Mouse (Mus musculus): ENCODE data around the gene Ins2. TPM values are rescaled to one million over a fixed set of nuclear protein-coding genes. Genes with fewer than 3 reads are reported as not detected.
A peak's percentile ranks its signal among the peaks of the same experiment; 100 is the strongest.

The Ins2 gene
- not detected for total RNA-seq (2021)

DNA sequence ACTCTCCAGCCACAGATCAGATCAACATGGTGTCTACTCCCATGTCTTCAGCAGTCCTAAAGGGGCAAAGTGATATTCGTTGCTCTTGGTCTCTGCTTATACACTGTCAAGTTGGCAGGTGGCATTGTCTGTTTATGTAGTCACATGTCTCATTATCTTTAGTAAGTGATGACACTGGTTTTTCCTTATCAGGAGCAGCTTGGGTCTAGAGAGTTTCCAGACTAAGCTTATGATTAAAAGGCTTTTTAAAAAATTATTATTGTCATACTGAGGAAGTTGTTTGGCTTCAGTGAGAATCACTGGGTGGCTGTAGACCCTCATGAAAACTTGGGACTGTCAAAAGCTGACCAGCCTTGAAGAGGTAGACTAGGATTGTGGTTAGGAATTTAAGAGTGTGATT, at the start of gene Ins2:
Gene Ins2, minus strand, starts transcription at position 101 of the 400 bp plus-strand sequence.
- DNase-seq (ENCODE audit: extremely low spot score in 1 of 2, low spot score in 1 of 2) = no peak

DNA sequence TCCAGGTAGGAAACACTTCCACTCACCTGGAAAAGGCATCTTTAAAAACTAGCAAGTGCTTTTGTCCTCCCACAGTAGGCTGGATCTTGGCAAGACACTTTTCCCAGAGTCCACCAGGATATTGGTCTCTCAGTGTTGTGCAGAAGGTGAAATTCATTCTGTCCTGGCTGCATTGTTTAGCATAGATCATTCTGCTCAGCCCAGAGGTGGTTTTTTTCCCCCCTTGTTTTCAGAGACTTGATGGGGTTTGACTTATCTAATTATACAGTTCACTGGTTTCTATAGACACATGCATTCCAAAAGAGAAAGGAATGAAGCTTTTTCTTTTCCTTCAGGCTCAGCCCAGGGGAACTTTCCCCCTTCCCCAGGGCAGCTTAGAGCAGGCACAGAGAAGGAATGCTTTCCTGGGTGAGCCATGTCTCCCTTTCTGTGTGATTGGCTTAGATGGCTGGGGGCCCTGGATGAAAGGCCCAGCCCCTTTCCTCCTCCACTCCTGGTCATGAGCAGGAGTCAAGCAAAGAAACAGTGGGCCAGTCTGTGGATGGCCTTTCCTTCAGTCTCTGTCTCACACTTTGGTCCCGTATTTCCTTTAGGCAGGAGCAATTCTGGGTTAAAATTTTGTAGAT, 49.6 kb upstream of the Ins2 start:
- DNase-seq (ENCODE audit: extremely low spot score in 1 of 2, low spot score in 1 of 2) = no peak

DNA sequence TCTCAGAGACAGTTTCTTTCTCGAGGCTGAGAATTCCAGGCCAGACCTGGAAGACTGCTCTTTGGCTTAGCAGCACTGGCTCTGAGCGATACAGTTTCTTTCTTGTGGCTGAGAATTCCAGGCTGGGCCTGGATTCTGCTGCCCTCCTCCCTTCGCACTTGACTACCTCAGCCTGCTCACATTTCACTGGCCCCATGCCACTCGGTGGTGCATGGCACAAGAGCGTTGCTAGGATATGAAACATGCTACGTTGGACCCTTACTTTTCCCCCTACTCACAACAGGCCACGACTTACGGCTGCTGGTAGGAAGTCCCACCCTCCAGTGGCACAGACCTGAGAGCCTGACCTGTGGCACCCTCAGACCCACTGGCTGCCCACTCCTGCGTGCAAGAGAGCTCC, 46.5 kb upstream of the Ins2 start:
- no peak for DNase-seq (ENCODE audit: extremely low spot score in 1 of 2, low spot score in 1 of 2)

DNA sequence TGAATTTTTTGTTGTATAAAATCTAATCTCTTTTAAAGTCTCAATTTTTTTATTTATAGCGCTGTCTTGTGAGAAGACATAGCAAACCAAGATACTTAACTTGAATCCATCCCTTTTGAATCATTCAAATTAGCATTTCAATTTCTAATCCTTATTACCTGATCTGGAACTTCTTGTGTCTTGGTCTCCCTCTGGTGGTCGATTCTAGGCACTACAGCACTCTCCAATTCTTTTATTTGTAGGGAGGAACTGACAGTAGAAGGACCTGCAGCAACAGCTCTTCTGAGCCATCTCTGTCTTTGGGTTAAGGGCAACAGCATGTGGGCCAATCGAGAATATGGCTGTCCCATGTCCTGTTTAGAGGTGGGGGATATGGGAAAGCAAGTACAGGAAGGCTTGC, 5.4 kb downstream of the Ins2 start:
- DNase-seq (ENCODE audit: extremely low spot score in 1 of 2, low spot score in 1 of 2) = peak; percentile 9 to 33

DNA sequence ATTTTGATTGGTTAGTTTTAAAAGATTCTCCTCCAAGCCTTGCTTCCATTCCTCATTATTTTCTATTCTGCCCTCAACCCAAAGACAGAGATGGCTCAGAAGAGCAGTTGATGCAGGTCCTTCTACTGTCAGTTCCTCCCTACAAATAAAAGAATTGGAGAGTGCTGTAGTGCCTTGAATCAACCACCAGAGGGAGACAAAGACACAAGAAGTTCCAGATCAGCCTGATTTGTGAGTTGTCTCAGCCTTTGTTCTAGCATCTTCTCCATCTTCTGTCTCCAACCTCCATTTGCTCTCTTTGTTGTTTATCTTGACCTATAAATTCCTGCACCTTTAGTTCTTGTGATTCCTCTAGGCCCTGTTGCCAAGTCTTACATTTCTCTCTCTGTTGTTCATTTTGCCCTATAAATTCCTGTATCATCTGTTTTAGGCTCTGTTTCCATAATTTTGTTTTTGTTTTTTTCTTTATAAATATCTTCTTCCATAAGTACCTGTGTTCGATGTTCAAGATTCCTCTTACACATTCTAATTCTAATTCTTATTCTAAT, 6.2 kb downstream of the Ins2 start:
- peak in 1 of 2 experiments; percentile 16 for DNase-seq (ENCODE audit: extremely low spot score in 1 of 2, low spot score in 1 of 2)

DNA sequence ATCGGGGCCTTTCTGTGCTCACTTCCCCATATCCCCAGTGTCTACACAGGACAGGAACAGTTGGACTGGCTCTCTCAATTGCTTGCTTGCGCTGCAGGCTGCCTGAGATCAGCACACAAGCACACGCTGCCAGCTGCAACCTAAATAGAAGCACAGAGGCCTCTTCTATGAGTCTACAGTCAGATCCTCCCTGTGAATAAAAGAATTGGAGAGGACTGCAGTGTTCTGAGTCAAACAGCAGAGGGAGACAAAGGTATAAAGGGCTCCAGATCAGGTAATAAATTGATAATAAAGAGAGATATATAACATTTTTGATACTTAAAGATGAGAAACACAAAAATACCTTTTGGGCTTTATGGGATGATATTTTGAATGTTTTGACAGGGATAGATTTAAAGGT, 17.2 kb downstream of the Ins2 start:
- DNase-seq (ENCODE audit: extremely low spot score in 1 of 2, low spot score in 1 of 2) = peak in 1 of 2 experiments; percentile 4

DNA sequence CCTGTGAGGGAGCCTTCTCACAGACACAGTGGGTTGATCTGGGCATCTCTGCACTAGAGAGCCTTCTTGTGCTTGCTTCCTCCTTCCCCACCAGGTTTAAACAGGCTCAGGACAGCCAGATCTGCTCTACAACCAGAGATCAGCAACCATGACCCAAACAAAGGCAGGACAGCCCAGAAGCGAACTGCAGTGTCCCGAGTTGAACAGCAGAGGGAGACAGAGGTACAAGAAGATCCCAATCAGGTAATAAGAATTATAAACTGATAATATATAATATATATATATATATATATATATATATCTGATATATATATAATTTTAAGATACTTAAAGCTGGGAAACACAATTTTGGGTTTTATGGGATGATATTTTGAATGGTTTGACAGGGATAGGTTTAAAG, 22.5 kb downstream of the Ins2 start:
- peak in 1 of 2 experiments; percentile 35 for DNase-seq (ENCODE audit: extremely low spot score in 1 of 2, low spot score in 1 of 2)

DNA sequence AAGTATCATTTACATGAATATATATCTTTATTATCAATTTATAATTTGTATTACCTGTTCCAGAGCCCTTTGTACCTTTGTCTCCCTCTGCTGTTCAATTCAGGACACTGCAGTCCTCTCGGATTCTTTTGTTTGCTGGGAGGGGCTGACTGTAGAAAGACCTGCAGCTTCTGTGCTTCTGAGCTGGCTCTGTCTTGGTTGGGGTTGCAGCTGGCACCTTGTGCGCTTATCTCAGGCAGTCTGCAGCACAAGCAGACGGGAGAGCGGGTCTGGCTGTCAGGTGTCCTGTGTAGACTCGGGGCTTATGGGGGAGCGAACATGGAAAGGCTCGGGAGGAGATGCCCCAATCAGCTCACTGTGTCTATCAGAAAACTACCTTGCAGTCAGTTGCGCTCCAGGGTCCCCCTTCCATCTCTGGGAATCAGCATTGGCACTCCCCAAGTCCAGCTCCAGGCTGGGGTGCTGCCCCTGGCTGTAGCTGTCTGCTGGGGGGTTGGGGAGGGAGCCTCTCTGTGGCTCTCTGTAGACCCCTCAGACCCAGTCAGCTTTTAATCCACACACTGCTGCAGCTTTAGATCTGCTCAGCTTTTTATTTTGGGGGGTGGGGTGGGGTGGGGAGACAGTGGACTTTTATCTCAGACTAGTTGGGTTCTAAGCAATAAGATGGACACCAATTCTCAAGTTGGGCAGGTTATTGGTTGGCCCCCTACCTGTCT, 28.2 kb downstream of the Ins2 start:
- peak; percentile 37 to 56 for DNase-seq (ENCODE audit: extremely low spot score in 1 of 2, low spot score in 1 of 2)

DNA sequence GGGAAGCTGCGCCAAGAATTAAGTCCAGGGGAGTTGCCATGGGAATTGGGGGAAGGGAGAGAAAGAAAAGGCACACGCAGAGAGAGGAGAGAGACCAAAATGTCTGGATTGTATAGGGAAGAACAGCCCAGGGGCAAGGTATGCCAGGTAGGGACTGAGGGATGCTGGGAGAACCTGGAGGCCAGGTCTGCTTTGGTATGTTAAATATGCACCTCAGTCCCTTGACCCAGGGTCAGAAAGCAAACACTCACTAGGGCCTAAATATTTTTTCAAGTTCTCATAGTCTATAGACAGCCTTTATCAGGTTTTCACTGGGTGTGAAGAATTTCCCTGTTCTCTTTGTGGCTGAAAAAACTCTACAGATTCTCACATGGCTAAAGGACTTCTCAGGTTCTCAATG, 36.3 kb downstream of the Ins2 start:
- no peak for DNase-seq (ENCODE audit: extremely low spot score in 1 of 2, low spot score in 1 of 2)

DNA sequence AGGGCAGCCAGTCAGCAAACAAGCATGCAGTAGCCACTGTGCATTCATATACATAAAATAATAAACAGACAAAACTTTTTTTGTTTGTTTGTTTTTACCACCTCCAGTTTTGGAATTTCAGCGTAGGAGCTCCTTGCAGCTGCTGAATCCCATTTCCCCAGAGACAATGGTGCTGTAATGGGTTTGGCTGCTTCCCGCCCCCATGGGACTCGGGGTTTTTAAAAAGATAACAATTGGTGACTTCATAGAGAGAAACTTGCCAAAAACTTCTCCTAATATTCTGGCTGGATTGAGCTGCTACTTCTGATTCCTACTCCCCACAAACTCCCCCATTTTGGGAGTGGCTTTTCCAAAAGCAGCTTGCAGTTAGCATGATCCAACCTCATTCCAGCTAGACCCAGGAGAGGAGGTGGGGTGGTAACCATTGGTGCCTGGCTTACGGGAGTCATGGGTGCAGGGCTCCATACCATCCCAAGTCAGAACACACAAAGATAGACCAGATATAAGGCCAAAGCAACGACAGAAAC, 43.8 kb downstream of the Ins2 start:
- no peak for DNase-seq (ENCODE audit: extremely low spot score in 1 of 2, low spot score in 1 of 2)

DNA sequence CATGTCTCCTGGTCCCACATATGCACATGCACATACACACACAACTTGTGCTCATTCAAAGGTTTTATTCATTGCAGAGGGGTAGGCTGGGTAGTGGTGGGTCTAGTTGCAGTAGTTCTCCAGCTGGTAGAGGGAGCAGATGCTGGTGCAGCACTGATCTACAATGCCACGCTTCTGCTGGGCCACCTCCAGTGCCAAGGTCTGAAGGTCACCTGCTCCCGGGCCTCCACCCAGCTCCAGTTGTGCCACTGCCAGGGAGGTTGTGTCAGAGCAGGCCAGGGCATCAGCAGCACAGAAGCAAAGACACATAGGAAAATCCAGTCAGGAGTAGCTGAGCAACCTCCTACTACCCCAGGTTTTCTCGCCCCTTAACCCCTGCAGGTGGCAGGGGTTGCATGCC, 64.6 kb downstream of the Ins2 start:
- no peak for DNase-seq (ENCODE audit: extremely low spot score in 1 of 2, low spot score in 1 of 2)

DNA sequence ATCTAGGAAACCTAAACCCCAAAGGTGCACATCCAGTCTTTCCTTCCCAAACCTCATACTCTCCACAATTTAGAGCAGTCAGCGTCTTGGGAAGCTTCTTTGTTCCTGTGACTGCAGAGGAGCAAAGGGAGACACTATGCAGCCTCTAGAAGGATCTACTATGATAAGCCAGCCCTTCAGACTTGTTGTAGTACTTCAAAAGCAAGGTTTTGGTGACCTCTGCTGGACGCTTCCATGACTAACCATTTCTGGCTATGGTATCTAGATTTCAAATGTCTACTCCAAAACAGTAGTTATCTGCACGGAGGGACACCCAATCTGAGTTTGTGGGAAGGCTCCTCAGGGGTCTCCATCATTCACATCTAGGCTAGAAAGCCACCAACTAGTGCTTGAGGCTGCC, 67.5 kb downstream of the Ins2 start:
- DNase-seq (ENCODE audit: extremely low spot score in 1 of 2, low spot score in 1 of 2) = peak in 1 of 2 experiments; percentile 69

DNA sequence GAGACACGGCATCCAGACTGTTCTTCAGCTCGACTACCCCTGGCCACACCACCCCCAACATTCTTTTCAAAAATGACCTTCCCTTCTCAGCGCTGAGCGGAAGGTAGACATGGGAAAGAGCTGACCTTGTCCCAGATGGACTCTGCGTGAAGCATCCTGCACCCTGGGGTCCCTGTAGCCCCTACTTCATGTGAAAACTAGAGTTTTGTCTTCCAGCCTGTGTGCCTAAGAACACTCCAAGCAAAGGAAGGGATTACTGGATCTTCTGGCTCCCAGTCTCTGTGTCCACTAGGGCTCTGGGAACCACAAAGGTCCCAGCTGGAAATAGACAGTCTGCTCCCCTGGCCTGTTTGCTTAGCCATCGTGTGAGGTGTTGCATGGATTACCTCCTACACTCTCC, 68.0 kb downstream of the Ins2 start:
- no peak for DNase-seq (ENCODE audit: extremely low spot score in 1 of 2, low spot score in 1 of 2)

DNA sequence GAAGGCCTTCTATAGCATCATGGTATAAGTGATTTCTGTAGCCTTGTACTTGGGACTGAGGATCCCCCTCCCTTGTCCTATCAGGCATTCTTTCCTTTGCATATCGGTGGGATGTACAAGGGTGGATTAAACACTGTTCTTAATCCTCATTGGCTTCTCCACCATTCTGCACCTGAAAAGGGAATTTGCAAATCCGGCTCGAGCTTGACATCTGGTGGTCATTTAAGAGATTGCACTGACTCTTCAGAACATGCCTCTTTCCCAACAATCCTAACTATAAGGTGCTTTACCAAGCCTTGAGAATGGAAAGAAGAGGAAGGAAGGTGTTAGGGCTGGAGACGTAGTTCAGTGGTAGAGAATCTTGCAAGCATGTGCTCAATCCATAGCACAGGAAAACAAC, 71.1 kb downstream of the Ins2 start:
- peak; percentile 53 to 74 for DNase-seq (ENCODE audit: extremely low spot score in 1 of 2, low spot score in 1 of 2)

DNA sequence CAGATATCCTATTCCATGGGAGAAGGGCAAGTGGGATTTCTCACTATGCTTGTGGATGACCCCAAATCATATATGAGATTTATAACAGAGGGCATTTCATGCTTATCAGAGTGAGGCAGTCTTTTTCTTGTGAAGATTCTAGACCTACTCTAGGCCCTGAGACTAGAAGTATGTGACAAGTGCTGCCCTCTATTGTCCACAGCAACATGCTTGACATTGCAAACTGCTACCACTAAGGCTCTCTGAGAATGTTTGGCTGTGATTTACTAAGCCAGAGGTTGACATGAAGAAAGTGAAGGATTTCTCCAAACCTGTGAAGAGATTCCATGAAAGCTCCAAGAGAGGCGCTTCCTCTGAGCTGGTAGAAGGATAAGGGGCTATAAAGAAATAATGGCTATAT, 72.1 kb downstream of the Ins2 start:
- no peak for DNase-seq (ENCODE audit: extremely low spot score in 1 of 2, low spot score in 1 of 2)

DNA sequence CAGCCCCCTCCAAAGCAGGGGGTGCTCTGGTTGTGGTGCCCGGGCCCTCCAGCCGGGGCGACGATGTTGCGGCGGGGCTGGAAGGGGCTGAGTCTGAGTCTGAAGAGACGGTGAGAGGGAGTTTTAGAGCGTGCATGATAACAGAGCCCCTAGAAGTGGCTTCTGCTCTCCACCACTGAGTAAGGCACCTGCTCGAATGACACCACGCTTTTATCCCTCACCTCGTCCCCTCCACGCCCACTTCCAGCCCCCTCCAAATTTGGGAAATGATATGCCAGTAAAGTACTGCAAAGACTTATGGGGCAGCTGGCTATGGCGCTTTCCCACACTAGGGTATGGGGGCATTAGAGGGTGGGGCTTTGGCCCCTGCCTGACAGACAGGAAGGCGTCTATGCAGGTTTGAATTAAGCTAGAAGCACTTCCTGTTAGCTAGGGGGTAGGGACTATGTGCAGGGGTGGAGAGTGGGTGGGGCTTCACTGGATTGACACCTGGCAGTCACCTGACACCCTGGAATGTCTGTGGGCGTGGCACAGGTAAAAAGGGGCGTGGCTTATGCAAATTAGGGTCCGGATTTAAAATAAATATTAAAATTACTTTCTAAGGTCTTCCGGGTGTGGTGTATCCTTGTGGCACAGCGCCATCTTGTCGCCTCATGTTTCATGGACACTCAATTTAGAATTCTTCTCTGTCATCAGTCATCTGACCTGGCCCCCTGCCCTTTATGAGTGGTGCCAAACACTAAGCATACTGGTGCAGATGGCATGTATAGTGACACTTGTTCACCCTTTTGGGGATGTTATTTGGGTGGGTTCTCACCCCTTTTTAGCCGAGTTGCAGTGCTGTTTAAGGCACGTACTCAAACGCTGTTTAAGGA, 73.2 kb downstream of the Ins2 start, which contains the start of gene Gm49394:
Gene Gm49394, minus strand, starts transcription at position 192 of the 875 bp plus-strand sequence.
- DNase-seq (ENCODE audit: extremely low spot score in 1 of 2, low spot score in 1 of 2) = no peak

DNA sequence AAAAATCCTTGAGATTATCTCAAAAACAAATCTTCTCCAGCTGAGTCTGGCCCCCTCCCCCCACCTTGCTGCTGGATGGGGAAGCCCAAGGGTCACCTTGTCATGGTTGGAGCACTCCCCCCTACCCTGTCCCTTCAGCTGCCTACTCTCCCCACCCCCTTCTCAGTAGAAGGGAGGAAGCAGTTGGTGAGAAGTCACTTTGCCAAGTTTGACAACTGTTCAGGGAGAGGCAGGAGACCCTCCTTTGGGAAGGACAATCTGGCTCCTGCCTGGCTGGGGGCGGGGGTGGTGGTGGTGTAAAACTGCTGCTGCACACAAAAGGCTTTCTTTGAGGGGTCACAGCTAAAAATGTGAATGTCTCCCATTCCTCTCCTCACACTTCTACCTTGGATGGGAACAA, 74.9 kb downstream of the Ins2 start:
- no peak for DNase-seq (ENCODE audit: extremely low spot score in 1 of 2, low spot score in 1 of 2)

DNA sequence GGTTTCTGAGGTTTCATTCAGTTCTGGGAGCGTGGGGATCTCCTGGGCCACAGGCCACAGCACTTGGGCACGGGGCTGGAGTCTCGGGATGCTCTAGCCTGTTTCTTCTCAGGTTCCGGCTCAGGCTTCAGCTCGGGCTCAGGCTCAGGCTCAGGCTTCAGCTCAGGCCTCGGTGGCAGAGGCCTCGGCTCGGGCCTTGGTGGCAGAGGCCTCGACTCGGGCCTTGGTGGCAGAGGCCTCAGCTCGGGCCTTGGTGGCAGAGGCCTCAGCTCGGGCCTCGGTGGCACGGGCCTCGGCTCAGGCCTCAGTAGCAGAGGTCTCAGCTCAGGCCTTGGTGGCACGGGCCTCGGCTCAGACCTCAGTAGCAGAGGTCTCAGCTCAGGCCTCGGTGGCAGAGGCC, 75.7 kb downstream of the Ins2 start:
- DNase-seq (ENCODE audit: extremely low spot score in 1 of 2, low spot score in 1 of 2) = no peak

DNA sequence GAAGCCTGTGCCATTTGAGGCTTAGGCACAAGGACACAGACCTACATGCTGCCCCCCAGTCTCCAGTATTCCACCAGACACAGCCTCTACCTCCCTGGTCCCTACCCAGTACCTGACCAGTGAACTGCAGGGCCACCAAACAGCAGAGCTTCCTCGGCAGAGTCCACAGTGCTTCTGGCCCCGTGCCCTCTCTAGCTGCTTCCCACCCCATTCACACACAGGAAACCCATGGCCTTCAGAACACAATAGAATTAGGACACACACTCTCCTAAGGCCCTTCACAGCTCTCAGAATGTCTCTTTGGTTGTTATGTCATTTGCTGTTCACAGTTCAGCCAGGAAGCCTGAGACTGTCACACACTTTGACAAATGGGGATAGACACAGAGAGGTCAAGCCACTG, 76.5 kb downstream of the Ins2 start, which contains the start of gene Igf2:
Gene Igf2, minus strand, starts transcription at position 158 of the 400 bp plus-strand sequence.
- DNase-seq (ENCODE audit: extremely low spot score in 1 of 2, low spot score in 1 of 2) = no peak

DNA sequence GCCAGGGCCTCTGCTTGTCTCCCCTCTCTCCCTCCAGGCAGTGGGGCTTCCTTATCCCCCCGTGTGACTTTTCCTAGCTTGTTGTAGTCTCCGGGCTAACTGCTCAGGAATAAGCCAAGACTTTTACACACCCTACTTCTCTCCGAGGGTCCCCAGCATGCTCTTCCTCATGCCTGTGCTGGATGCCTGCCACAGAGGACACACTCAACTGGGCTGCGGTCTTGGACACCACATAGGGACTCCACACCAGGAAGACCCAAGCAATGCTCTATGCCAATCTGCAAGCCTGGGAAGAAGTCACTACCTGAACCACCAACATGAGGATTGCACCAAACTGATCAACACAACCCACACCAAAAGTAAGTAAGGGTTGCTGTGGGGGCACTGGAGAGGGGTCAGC, 77.1 kb downstream of the Ins2 start:
- no peak for DNase-seq (ENCODE audit: extremely low spot score in 1 of 2, low spot score in 1 of 2)

DNA sequence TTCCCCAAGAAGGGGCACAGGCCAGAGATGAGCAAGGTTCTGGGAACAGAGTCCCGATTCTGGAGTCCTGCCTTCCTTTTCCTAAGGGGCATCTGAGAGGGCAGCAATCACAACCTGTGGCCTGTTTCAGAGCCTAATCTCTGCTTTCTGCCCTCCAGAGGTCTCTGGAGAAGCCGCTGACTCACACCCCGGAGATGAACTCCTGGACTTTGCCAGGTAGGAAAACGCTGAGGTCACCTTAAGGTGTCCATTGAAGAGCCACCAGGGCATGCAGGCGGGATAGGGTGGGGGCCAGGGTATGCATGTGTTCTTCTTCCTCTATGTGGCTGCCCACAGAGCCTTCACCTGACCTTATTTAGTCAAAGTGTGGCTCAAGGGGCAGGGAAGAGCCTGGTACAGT, 77.8 kb downstream of the Ins2 start:
- no peak for DNase-seq (ENCODE audit: extremely low spot score in 1 of 2, low spot score in 1 of 2)

All from layer of hippocampus, postnatal 25 days (tissue).